Mouse (Mus musculus): ENCODE results near the gene Tcp11.
A peak's percentile ranks its signal among the peaks of the same experiment; 100 is the strongest.

Gene Tcp11

GRCm38 (mm10) chr17:28082863-28083262, 2.4 kb upstream of the Tcp11 start:
- no peak for DNase-seq

DNA sequence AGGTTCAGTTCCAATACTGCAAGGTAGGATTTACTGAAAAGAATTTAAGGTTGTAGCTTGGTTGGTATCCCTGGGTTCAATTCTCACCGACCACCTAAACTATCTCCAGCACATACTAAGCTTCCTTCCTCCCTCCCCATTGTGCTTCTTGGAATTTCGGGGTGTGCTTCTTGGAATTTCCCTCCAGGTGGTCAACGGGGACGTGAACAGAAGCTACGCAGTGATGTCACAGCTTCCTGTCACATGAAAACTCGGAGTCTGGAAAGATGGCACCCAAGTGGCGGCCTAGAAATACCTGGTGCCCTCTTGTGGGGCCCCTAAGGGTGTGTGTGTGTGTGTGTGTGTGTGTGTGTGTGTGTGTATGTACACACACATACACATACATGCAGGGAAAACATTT, 1.4 kb upstream of the Tcp11 start:
- no peak for DNase-seq

GRCm38 (mm10) chr17:28081385-28081784, 946 bp upstream of the Tcp11 start:
- DNase-seq, result no peak

GRCm38 (mm10) chr17:28080817-28081165, 352 bp upstream of the Tcp11 start:
- DNase-seq, result no peak

DNA sequence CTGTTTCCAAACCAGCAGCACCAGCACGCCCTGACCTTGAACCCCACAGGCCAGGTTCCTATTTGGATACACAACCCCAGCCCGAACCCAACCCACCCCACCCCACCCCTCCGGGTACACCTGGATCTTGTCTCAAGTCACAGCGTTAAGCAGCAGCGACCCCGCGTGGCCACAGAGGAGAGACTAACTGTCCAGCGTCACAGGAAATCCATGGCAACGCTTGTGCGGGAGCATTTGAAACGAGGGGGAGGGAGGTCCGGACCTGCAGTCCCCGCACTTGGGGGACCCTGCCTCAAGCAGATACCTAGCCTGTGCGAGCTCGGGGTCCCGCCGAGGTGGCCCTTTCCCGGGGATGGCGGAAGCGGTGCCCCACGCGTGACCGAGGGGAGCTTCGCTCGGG, 821 bp downstream of the Tcp11 start:
- DNase-seq, result peak; percentile 86

GRCm38 (mm10) chr17:28078028-28078427, 2.4 kb downstream of the Tcp11 start:
- no peak for DNase-seq

- no peak for DNase-seq
Measured at GRCm38 (mm10) chr17:28074486-28074885, 6.0 kb downstream of the Tcp11 start.

DNA sequence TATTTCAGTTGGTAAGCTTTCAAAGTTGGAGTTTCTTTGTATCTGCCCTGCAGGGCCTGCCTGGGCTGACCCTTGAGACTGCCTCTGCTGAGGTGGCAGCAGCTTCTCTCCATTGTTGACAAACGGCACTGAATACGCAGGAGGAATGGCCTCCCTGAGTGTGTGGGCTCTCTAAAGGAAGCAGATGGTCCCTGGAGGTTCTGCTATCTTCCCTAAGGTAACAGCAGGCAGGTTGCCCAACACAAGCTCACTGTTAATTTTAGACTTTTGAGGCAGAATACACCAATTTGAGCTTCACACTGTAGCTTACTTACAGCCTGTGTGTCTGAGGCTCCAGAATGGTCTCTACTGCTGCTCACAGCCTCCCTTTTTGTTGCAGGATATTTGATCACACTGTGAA, 7.7 kb downstream of the Tcp11 start:
- DNase-seq, result peak; percentile 60

DNA sequence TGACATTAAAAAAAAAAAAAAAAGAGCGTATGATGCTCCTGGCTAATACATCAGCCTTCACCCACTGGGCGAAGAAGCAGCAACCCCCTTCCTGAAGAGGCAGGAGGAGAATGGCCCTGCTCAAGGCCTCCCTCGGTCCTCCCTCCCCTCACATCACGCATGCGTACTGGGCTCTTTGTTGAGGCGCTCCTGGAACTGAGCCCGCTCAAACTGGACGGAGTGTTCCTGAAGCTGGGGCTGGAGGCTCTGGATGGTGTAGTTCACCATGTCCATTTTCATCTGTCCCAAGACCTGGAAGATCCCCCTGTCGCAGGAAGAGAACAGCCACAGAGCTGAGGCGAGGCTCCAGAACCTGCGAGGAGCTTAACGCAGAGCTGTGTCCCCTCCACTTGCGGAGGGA, 10.2 kb downstream of the Tcp11 start:
- no peak for DNase-seq

GRCm38 (mm10) chr17:28069446-28069845, 11.0 kb downstream of the Tcp11 start:
- DNase-seq, result no peak

GRCm38 (mm10) chr17:28067303-28067702, 13.1 kb downstream of the Tcp11 start:
- no peak for DNase-seq

DNA sequence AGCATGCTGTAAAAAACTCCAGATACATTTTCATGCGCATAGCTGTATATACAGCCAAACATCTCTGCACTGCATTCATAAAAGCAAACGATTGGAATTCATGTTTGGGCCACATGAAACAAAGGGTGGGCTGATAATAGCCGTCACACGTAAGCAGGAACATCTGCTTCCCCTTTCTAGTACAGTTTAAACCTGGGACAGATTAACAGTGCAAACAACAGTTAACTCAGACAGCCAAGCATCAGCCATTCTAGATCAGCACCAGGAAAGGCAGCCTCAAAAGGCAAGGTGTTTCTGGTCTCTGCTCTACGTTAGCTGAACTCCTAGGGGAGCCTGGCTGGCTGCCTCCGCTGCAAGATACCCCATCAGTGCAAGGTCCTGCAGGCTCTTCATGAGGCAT, 17.3 kb downstream of the Tcp11 start:
- DNase-seq, result no peak

GRCm38 (mm10) chr17:28062710-28063109, 17.7 kb downstream of the Tcp11 start:
- DNase-seq, result no peak

GRCm38 (mm10) chr17:28061472-28061871, 19.0 kb downstream of the Tcp11 start:
- peak; percentile 67 for DNase-seq

DNA sequence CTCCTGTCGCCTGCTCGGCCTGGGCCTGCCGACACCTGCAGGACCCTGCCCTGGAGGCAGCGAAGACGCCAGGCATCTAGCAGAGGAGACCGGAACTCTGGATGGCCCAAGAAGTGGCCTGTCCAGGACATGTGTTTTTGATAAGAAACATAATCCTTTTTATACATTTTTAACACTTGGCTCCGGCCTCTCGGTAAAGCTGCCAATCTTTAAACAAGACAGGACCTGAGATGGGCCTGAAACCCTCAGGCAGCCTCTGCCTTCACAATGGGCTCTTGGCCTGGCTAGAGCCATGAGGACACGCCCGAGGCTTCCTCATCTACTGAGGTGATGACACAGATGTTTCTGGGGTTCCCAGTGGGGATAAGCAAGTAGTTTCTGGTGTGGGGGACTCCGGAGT, 19.8 kb downstream of the Tcp11 start:
- DNase-seq, result no peak

DNA sequence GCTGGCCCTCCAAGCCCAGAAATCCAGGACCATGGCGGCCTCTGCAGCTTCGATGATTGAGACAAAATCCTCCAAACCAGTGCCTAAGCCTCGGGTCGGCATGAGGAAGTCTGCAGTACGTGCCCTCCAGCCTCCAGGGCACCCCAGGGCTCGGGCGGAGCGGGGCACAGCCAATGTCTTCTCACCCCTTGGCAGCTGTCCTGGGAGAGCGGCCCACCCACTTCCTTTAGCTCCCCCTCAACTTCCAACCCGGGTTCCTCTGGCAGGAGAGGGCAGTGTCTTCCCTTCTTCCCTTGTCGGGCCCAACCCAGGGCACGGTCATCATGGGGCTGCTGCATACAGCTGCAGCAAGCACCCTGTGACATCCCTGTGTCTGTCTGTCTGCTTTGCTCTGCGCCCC, 22.1 kb downstream of the Tcp11 start:
- no peak for DNase-seq

GRCm38 (mm10) chr17:28052293-28052863, 28.1 kb downstream of the Tcp11 start:
- DNase-seq, result no peak

DNA sequence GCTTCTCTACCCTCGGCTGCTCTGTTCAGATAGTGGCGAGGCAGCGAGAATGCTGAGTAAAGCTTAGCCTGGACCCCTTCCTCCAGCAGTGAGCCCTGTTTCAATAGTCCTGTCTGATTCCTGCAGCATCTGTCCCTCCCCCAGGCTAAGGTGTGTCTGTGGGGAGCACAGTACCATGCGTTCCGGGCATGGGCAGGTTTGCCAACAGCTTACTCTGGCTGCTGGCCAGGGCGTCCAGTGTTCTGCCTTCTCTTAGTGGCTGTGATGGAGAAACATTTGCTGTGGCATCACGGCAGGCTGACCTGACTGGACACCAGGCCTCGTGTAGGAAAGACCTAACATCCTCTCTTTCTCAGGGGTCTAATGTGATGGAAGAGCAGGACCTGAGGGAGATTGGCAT, 30.2 kb downstream of the Tcp11 start:
- DNase-seq, result no peak

- peak; percentile 37 for DNase-seq
Measured at GRCm38 (mm10) chr17:28048425-28048824, 32.0 kb downstream of the Tcp11 start.

DNA sequence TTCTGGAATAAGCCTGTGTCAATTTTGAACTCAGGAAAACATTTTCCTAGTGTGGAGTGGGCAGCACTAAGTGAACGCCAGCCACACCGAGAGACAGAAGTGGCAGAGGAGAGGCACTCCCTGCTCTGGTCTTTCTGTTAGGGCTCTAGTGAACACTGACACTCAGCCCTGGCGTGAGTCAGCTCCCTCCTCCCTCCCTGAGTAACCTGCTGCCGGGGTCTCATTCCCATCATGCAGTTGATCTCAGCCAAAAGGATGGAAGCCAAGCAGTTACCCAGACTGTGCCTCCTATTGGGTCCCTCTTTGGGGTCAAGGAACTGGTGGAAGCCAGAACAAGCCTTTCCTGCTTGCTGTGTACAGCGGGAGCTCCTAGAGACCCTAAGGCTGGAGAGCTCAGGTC, 32.9 kb downstream of the Tcp11 start:
- DNase-seq, result no peak

DNA sequence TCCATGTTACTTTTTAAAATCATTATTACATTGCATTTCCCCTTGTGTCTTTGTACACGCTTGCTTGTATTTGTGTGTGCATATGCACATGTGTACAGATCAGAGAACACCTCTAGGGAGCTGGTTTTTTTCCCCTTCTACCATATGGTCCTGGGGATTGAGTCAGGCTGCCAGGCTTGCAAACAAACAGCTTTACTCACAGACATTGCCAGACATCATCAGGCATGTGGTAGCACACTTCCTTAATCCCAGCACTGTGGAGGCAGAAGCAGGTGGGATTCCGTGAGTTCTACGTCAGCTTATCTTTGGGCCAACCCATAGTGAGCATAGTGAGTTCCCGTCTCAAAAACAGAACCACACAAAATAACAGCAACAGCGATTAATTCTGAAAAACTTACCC, 33.4 kb downstream of the Tcp11 start:
- DNase-seq, result no peak

DNA sequence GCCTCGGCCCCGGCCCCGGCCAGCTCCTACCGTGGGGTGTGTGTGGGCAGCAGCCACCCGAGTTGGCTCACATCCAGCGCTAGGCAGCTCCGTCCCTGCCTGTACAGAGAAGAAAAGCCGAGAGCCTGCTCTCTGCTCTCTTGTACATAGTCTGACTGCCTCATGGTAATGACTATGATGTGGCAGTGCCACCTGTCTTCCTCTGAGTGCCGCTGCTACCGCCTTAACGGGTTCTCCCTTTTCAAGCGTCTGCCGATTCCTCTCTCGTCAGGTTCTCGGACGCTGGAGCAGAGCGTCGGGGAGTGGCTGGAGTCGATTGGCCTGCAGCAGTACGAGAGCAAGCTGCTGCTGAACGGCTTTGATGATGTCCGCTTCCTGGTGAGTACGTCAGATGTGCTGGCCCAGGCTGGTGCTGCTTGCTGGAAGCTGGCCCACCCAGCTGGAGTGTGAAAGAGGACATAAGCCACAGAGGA, 38.1 kb downstream of the Tcp11 start:
- DNase-seq, result peak; percentile 69

- no peak for DNase-seq
Measured at GRCm38 (mm10) chr17:28041298-28041697, 39.1 kb downstream of the Tcp11 start.

- DNase-seq, result peak; percentile 56
Measured at GRCm38 (mm10) chr17:28040620-28041019, 39.8 kb downstream of the Tcp11 start.

Measured in right cerebral cortex, adult 18-20 months (tissue).